Mouse (Mus musculus) kidney, embryonic 16.5 days (tissue): ENCODE measurements around the gene Gpr157. TPM values are rescaled to one million over a fixed set of nuclear protein-coding genes. Genes with fewer than 3 reads are reported as not detected.

Experiments
- ATAC-seq: fragments of 200-750 bp; cut with Nextera tagmentation; 2 replicates; pipeline ENCODE4 v1.8.0; 2017; ENCODE audit warnings: moderate TSS enrichment; ENCODE audit not compliant: low FRiP score, low TSS enrichment
- H3K27ac ChIP-seq: fragments of 300-500 bp; sonication (generic); 2 replicates; pipeline ENCODE4 v1.5.1; 2014; ENCODE audit warnings: low read length
- H3K27me3 ChIP-seq: fragments of 300-500 bp; sonication (generic); 2 replicates; pipeline ENCODE4 v1.6.1; 2014; ENCODE audit warnings: low read length, control low read depth, mixed read lengths; ENCODE audit not compliant: insufficient read depth
- H3K36me3 ChIP-seq: fragments of 300-500 bp; sonication (generic); 2 replicates; pipeline ENCODE4 v1.6.1; 2014; ENCODE audit warnings: low read length, control low read depth, mixed read lengths; ENCODE audit not compliant: insufficient read depth
- H3K4me1 ChIP-seq: fragments of 300-500 bp; sonication (generic); 2 replicates; pipeline ENCODE4 v1.6.1; 2014; ENCODE audit warnings: low read length, control low read depth, mixed read lengths; ENCODE audit not compliant: insufficient read depth
- H3K4me2 ChIP-seq: fragments of 300-500 bp; sonication (generic); replicated peaks from 2 replicates; pipeline ENCODE4 v1.6.1; 2014; ENCODE audit warnings: low read depth, low read length
- H3K4me3 ChIP-seq: fragments of 300-500 bp; sonication (generic); 2 replicates; pipeline ENCODE4 v1.5.1; 2014; ENCODE audit warnings: mild to moderate bottlenecking, low read length
- H3K9ac ChIP-seq: fragments of 300-500 bp; sonication (generic); replicated peaks from 2 replicates; pipeline ENCODE4 v1.6.1; 2014; ENCODE audit warnings: low read length
- H3K9me3 ChIP-seq: fragments of 300-500 bp; sonication (generic); 2 replicates; pipeline ENCODE4 v1.6.1; 2016; ENCODE audit warnings: low read length, control low read depth
- WGBS: fragments of 180-500 bp; shearing (Covaris S2); extraction: QIAGEN DNeasy Blood & Tissue Kit; methylation state at CpG from one replicate; pipeline ENCODE4 v1.1.7; 2014; 5-methylcytosine and 5-hydroxymethylcytosine counted together
- polyA plus RNA-seq: library from polyadenylated mRNA; unstranded; fragments of >200 nt; fragmentation: Nextera tagmentation; extraction: Ambion mirVana; gene quantifications from 2 replicates; pipeline ENCODE4 v1.2.1, GENCODE M21; 2015

Gpr157 gene
- polyA plus RNA-seq, 1 experiment from 2014 or later, result 0.40 TPM

DNA sequence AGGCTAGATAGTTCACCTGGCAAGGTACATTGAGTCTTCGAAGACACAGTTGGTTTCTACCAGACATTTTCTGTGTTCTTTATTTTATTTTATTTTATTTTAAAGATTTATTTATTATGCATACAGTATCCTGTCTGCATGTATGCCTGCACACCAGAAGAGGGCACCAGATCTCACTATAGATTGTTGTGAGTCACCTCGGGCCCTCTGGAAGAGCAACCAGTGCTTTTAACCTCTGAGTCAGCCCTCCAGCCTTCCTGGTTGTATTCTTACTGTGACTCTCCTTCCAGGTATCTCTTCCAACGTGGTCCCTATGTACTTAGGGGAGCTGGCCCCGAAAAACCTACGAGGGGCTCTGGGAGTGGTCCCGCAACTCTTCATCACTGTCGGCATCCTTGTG lies 48.1 kb downstream of the Gpr157 start:
- no peaks in the 10 kb centered on the region for H3K36me3 ChIP-seq
- H3K27me3 ChIP-seq, result no peaks in the 10 kb centered on the region
- no peaks in the 10 kb centered on the region for H3K9me3 ChIP-seq
- H3K4me3 ChIP-seq, result no peak overlapping the region
- peaks cover 18% of the 10 kb centered on the region for H3K4me1 ChIP-seq
- H3K9ac ChIP-seq, result no peak overlapping the region
- no peak overlapping the region for H3K4me2 ChIP-seq
- 80% methylated on average over 7 of the region's 7 CpGs for WGBS
- no peak overlapping the region for H3K27ac ChIP-seq
- no peak for ATAC-seq

DNA sequence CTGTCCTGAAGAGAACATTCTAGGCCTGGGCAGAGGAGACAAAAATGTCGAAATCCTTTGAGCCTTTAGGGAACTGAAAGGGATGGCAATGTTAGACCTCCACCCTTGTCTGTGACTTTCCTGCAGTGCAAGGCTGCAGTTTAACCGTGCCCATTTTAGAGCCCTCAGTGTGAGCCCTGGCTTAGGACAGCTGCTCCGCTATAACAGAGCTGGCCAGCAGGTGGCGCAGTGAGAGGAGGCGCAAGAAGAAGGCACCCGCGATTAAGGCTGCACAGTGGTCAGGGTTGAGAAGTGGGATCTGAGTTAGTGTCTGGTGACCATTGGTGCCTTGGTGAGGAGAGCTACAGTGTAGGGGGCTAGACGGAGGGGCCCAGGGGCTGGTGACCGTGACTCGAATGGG lies 49.5 kb downstream of the Gpr157 start:
- Histone ChIP-seq H3K27me3 (no peaks in the 10 kb centered on the region), H3K9me3 (no peaks in the 10 kb centered on the region), H3K27ac (no peak overlapping the region), H3K4me3 (no peak overlapping the region), H3K9ac (no peak overlapping the region), H3K4me2 (no peak overlapping the region), H3K4me1 (peaks cover 18% of the 10 kb centered on the region), H3K36me3 (no peaks in the 10 kb centered on the region)
- 8% methylated on average over 10 of the region's 10 CpGs for WGBS
- peak; percentile 24 for ATAC-seq

DNA sequence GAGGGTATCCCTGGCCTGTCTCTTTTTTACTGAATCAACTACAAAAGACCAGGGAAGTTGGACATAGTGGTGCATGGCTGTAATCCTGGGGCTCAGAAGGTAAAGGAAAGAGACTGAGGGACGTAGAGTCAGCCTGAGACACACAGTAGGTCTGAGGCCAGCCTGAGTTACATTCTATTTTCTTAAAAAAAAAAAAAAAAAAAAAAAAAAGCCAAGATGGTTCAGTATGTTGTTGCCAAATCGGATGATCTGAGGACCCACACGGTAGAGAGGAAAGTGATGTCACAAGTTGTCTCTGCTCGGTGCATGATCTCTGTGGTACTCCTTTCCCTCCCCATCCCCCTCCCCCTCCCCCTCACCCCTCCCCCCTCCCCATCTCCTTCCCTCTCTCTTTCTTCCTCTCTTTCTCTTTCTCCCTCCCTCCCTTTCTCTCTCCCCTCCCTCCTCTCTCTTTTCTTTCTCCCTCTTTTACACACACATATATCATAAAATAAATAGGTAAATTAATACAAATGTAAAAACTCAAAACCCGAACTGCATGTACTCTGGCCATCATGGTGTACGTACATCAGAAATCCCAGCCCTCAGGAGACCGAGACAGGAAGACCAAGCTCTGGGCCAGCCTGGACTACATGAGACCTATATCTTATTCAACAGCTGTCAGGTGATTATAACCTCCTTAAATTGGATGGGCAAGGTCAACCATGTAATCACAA lies 50.4 kb downstream of the Gpr157 start:
- H3K4me3 ChIP-seq, result no peak overlapping the region

DNA sequence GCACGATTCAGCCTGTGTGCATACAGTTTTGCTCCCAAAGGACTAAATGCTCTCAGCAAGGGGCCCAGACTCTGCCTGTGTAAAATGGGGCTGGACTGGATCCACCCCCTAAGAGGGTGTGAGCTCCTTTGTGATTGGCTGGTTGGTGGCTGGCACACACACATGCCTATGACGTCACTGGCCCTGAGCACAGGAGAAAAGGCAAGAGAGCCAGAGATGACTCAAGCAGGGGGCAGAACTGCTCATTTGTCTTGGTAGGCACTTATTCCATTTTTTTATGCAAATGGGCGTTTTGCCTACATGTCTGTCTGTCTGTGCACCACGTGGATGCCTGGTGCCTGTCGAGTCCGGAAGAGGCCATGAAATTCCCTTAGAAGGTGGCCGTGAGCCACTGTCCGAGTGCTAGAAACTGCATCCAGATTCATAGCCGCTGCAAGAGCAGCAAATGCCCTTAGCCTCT lies 50.9 kb downstream of the Gpr157 start:
- peak; percentile 68 for ATAC-seq
- no peaks in the 10 kb centered on the region for H3K27me3 ChIP-seq
- peaks cover 11% of the 10 kb centered on the region; the same call in 1 of the 2 replicates for H3K4me1 ChIP-seq
- peak overlapping the region; percentile 41 for H3K4me2 ChIP-seq
- peak overlapping the region; percentile 22 for H3K4me3 ChIP-seq
- WGBS, result 21% methylated on average over 9 of the region's 9 CpGs
- no peak overlapping the region for H3K27ac ChIP-seq
- no peaks in the 10 kb centered on the region for H3K36me3 ChIP-seq
- 0 out of 2 replicates have a peak overlapping the region, but pooled peaks have one; percentile 13 for H3K9ac ChIP-seq
- H3K9me3 ChIP-seq, result no peaks in the 10 kb centered on the region

More for the DNA sequence above, 50.4 kb downstream of the Gpr157 start:
- no peak for ATAC-seq
- H3K4me1 ChIP-seq, result peaks cover 17% of the 10 kb centered on the region
- no peaks in the 10 kb centered on the region for H3K27me3 ChIP-seq
- H3K9ac ChIP-seq, result no peak overlapping the region
- WGBS, result 84% methylated on average over 7 of the region's 7 CpGs
- H3K27ac ChIP-seq, result no peak overlapping the region
- no peaks in the 10 kb centered on the region for H3K9me3 ChIP-seq
- no peak overlapping the region for H3K4me2 ChIP-seq
- no peaks in the 10 kb centered on the region for H3K36me3 ChIP-seq

DNA sequence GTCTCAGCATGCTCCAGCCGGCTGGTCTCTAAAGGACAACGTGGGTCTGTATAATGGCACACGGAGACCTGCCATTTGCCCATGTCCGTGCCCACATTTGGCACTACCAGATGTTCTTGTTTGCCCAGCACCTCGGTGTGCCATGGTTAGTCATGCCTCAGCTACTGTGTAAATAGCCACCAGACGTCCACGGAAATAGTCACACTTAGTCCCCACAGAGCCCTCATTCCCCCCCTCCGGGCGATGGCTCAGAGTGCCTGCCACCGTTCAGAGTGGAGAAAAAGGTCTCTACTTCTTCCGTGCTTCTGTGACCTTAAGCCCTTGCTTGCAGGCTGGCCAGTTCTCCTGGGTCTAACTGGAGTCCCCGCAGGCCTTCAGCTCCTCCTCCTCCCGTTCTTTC lies 51.9 kb downstream of the Gpr157 start:
- no peak for ATAC-seq
- Histone ChIP-seq H3K9me3 (no peaks in the 10 kb centered on the region), H3K4me2 (no peak overlapping the region), H3K4me1 (peaks cover 7% of the 10 kb centered on the region; the same call in 1 of the 2 replicates), H3K27me3 (no peaks in the 10 kb centered on the region), H3K4me3 (no peak overlapping the region), H3K9ac (no peak overlapping the region), H3K36me3 (no peaks in the 10 kb centered on the region), H3K27ac (no peak overlapping the region)
- WGBS, result 47% methylated on average over 13 of the region's 13 CpGs

DNA sequence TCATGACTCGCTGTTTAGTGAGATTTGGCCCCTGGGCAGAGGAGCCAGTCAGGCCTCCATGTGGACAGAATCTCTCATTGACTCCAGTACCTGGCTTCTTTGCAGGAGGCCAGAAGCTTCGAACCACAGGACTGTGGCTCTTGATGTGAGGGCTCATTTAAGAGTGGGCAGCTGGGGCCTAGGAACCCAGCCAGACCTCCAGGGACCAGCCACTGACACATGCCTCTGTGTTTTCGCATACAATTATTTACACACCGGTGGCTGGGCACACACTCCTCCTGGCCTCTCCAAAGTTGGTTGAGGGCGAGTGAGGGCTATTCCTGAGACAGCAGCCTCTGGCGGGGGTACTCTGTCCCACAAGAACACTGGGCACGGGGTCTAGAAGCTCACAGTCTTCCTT lies 53.2 kb downstream of the Gpr157 start:
- H3K27me3 ChIP-seq, result no peaks in the 10 kb centered on the region
- 81% methylated on average over 7 of the region's 7 CpGs for WGBS
- H3K4me2 ChIP-seq, result no peak overlapping the region
- H3K4me3 ChIP-seq, result no peak overlapping the region
- no peak overlapping the region for H3K27ac ChIP-seq
- H3K9ac ChIP-seq, result no peak overlapping the region
- no peaks in the 10 kb centered on the region for H3K9me3 ChIP-seq
- no peaks in the 10 kb centered on the region for H3K36me3 ChIP-seq
- peaks cover 7% of the 10 kb centered on the region; the same call in 1 of the 2 replicates for H3K4me1 ChIP-seq
- ATAC-seq, result no peak

DNA sequence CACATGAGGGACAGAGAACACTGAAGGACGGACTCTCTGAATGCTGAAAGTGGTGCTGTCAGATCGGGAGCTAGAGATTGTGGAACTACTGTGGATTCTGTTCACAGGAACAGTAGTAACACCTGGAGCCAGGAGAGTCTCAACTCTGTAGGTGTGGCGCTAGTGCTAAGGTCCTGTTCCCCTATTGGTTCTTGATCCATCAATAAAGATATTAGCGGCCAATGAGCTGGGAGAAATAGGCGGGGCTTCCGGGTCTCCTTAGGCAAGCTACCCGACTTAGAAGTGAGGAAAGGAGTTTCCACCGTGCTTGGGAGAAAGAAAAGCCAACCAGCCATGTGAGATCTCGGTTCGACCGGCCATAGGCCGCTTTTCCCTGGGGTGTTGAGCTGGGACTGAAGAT lies 57.1 kb downstream of the Gpr157 start:
- no peak overlapping the region for H3K4me2 ChIP-seq
- peaks cover 5% of the 10 kb centered on the region; the same call in 1 of the 2 replicates for H3K9me3 ChIP-seq
- no peaks in the 10 kb centered on the region for H3K4me1 ChIP-seq
- no peak overlapping the region for H3K9ac ChIP-seq
- WGBS, result 26% methylated on average over 12 of the region's 12 CpGs
- H3K27ac ChIP-seq, result no peak overlapping the region
- H3K4me3 ChIP-seq, result no peak overlapping the region
- H3K27me3 ChIP-seq, result no peaks in the 10 kb centered on the region
- H3K36me3 ChIP-seq, result no peaks in the 10 kb centered on the region
- ATAC-seq, result no peak

DNA sequence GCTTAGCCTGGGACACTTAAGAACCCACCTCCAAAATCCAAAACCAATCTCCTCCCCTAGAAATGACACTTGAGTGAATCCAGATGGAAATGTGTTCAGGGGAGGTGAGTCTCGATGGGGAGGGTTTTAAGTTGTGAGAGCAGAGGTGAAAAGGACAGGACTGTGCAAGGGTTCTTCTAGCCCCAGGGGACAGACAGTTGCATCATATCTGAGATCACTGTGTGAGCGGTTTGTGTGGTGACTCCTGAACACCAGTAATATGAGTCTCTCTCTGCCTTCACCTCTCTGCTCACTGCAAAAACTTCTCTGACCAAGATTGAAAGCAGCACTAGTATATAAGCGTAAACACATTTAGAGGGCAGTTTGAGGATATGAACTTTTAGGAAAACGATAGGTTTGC lies 59.1 kb downstream of the Gpr157 start:
- Histone ChIP-seq H3K9me3 (peaks cover 5% of the 10 kb centered on the region; the same call in 1 of the 2 replicates), H3K27ac (no peak overlapping the region), H3K4me2 (no peak overlapping the region), H3K36me3 (no peaks in the 10 kb centered on the region), H3K27me3 (no peaks in the 10 kb centered on the region), H3K9ac (no peak overlapping the region), H3K4me3 (no peak overlapping the region), H3K4me1 (no peaks in the 10 kb centered on the region)
- WGBS, result 66% methylated on average over 4 of the region's 4 CpGs
- ATAC-seq, result no peak

DNA sequence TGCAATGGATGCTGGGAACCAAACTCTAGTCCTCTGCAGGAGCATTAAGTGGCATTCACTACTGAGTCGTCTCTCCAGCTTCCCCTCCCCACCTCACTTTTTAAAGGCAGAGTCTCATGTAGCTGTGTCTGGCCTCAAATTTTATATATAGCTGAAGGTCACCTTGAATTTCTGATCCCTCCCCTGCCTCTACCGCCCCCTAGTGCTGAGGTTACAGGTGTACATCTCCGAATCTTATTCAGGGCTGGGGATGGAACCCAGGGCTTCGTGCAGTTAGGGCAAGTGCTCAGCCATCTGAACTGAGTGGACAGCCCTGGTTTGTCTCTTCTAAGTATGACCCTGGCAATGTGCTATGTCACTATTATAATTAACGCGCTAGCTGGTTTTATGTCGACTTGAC lies 63.9 kb downstream of the Gpr157 start:
- ATAC-seq, result no peak
- peaks cover 5% of the 10 kb centered on the region; the same call in 1 of the 2 replicates for H3K9me3 ChIP-seq
- no peak overlapping the region for H3K4me3 ChIP-seq
- no peak overlapping the region for H3K27ac ChIP-seq
- 76% methylated on average over 7 of the region's 7 CpGs for WGBS
- H3K4me1 ChIP-seq, result no peaks in the 10 kb centered on the region
- no peak overlapping the region for H3K9ac ChIP-seq
- H3K27me3 ChIP-seq, result no peaks in the 10 kb centered on the region
- H3K4me2 ChIP-seq, result no peak overlapping the region
- H3K36me3 ChIP-seq, result no peaks in the 10 kb centered on the region

DNA sequence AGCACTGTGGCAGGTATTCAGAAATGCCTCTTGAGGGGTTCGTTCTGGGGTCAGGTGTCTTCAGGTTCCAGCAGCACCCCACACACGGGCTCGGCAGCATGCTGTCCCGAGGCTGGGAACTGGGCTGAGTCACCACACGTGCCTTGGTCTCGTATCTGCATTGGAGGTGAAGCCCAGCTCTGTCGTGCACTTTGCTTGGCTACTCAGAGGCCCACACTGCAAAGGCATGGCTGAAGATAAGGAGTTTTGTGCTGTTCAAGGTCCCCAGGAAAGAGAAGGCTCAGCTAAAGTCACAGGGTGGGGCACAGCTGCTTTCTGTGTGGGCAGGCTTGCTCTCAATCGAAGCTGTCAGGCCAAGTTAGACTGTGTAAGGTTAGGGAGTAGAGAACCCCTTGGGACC lies 65.3 kb downstream of the Gpr157 start:
- no peak overlapping the region for H3K9ac ChIP-seq
- H3K36me3 ChIP-seq, result no peaks in the 10 kb centered on the region
- H3K4me1 ChIP-seq, result no peaks in the 10 kb centered on the region
- no peak for ATAC-seq
- WGBS, result 83% methylated on average over 8 of the region's 8 CpGs
- peaks cover 5% of the 10 kb centered on the region; the same call in 1 of the 2 replicates for H3K9me3 ChIP-seq
- H3K4me2 ChIP-seq, result no peak overlapping the region
- no peaks in the 10 kb centered on the region for H3K27me3 ChIP-seq
- H3K27ac ChIP-seq, result no peak overlapping the region
- H3K4me3 ChIP-seq, result no peak overlapping the region
